Mouse (Mus musculus) embryo, embryonic 9.5 days (tissue): Measurements from ENCODE around the gene Fbn1.

ENCODE experiments used
- DNase-seq: peaks from one replicate; pipeline ENCODE4 v3.0.0-alpha.2; 2017; ENCODE audit errors: extremely low spot score

The Fbn1 gene

DNA sequence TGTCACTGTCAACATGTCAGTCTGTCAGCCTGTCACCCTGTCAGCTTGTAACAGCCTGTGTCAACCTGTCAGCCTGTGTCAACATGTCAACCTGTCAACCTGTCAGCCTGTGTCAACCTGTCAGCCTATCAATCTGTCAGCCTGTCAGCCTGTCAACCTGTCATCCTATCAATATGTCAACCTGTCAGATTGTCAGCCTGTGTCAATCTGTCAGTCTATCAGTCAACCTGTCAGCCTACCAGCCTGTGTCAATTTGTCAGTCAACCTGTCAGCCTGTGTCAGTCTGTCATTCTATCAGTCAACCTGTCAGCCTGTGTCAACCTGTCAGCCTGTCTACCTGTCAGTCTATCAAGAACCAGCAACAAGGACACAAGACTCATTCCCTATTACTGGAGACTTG lies 6.3 kb downstream of the Fbn1 start:
- no peak for DNase-seq

DNA sequence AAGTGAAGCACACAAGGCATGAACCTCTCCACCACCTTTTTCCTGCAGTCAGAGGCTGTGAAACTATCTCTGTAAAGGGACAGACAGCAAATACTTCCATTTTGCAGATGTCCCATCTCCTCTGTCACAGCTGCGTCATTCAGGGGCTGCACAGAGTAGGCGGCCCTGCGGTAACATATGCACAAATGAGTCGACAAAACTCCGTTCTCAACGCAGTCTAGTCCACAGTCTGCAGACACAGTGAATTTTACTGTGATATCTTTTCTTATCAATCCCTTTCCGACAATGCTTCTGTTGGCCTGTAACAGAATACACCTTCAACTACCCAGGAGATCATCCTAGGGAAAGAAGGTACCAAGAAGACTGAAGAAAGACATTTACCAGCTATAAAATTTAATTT lies 9.6 kb downstream of the Fbn1 start:
- no peak for DNase-seq

DNA sequence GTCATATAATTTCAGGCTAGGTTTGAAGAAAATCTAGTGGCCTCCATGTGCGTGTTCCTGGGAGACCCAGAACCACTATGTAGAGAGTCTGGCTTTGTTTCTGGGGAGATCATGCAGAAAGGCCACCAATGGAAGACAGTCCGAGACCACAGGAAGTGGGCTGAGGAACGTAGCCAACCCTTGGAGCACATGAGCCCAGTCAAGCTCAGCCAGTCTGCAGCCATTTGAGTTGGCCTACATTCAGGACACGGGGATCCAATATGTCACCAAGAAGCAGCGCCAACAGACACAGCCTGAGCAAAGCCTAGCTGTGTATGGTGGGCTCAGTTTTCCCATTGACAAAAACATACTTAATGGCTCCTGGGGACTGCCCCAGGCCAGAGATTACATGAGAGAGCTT lies 11.1 kb downstream of the Fbn1 start:
- no peak for DNase-seq

DNA sequence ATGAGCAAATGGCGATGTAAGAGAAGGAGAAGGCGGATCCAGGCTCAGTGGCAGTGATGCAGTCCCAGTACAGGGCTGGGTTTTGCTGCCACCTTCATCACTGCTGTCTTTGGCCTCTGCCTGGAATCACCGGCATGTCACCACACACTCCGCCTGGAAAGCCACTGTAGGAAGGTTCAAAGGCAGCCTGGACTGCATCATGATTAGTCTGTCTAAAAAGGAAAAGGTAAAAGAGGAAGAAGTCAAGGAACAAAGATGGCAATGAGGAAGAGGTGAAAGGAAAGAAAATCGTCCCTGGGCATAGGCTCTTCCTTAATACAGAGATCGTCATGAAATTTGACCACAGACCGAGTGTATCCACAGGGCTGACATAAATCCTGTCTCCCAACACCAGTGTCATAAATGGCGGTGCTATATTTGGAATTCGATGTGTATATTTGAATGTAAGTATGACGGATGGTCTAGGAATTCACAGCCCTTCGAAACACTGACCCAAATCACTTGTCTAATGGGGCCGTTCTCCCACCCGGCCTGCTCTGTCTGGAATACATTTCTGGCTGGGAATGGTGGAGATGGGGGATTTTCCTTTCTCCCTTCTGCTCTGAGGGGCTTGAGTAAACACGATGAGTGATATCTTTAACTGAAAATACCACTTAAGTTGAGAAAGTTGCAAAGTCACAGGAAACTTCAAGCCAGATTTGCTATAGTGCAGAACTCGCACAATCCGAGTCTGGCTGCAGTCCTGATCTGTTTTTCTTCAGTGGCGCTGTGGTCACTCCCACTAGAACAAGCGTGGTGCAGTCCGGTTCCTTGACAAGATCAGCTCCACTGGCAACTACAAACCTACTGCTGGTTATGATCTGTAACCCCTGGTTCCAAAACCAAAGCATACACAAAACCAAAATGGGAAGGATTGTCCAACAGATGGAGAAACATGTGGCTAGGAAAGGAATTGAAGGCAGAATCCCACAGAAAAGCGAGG lies 12.7 kb downstream of the Fbn1 start:
- no peak for DNase-seq

DNA sequence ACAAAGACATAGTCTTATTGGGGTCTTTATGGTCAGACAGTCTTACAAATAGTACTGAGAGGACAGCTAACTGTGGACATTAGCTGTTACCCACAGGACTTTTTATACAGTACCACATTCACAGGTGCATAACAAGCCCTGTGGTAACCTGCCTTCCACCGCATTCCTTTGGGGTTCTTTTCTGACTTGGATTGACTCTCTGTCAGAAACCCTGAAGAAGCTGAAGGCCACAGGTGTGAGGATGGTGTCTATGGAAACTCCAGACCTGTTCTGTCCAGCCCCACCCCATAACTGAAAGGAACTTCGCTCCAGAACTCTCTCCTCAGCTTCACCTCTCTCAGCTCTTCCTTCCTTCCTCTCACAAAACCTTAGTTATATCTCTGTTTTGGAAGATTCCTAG lies 13.5 kb downstream of the Fbn1 start:
- no peak for DNase-seq

DNA sequence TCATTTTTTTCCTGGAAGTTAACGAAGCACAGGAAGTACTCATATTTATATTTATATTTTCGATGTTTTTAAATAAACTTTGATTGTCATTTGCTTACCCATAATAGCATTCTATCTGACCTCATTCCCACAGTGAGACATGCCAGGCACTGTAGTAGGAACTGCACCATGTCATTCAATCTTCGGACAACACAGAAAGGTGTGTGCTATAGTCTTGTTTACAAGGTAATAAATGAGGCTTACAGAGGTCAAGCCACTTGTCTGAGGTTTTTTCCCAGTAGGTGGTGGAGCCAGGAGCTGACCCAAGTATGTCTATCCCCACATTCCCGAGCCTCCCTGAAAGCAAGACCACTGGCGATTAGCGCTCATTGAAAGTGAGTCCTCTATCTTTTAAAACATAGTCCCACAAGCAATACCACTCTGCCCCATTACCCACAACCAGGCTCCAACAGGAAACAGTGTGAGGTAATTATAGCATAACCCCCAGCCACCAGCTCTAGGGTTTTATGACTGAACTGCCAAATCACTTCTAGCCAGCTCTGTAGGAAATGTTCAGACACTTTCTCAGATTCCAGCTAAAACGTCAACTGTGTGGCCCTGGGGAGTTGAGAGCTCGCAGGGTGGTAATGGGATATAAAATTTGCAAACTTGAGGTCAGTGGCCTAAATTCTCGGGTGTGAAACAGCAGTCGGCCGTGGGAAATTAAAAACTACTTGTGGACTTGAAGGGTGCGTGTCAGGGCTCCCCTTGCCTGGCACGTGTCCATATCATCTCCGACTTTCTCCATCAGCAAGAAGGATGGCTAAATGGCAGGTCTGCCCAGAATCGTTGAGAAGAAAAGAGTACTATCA lies 15.5 kb downstream of the Fbn1 start:
- no peak for DNase-seq

DNA sequence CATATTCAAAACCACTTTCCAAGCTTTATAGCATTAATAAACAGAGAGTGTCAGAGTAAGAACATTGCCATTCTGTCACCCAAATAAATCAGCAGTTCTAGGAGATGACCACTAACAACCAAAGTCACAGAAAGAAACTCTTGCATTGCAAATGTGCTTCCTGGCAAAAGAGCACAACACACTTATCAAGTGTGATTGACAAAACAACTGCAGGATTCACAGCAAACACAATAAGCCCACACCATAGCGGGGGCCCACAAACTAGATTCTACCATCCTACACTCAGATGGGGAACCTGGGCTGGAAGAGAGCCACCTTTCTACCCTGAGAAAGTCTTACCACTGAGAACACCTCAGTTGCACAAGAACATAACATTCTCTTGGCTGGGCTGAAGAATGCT lies 17.8 kb downstream of the Fbn1 start:
- DNase-seq = no peak

DNA sequence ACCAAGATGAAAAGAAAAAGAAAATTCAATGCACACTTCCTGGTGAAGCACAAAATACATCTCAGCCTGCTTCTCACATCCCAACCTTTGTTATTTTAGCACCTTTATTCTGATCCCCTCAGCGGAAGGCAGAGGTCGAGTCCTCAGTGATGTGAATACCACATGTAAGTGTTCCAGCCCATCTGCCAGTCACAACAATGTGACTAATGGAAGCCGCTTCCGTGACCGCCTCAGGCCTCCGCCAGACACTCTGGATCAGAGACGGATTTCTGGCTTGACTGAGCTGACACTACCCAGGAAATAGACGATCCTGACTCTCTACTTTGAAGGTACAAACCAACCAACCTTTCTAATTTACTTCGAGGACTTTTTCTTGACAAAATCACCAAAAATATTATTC lies 22.9 kb downstream of the Fbn1 start:
- DNase-seq = no peak

DNA sequence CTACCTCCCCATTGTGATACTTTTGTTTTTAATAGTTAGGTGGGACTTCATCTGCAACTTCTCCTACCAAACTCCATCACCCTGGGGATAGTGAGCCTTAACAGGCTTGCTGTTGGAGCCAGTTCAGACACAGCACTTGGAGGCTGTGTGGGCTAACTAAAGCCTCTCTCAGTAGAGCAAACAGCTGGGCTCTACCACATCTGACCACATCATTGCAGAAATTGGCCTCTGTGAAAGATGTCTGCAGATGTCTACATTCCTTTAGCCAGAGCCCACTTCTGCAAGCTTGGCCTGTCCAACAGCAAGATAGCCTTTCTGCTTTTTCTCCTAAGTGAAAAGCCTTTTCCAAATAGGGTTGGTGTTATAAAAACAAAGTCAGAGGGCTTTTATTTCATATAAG lies 23.6 kb downstream of the Fbn1 start:
- no peak for DNase-seq

DNA sequence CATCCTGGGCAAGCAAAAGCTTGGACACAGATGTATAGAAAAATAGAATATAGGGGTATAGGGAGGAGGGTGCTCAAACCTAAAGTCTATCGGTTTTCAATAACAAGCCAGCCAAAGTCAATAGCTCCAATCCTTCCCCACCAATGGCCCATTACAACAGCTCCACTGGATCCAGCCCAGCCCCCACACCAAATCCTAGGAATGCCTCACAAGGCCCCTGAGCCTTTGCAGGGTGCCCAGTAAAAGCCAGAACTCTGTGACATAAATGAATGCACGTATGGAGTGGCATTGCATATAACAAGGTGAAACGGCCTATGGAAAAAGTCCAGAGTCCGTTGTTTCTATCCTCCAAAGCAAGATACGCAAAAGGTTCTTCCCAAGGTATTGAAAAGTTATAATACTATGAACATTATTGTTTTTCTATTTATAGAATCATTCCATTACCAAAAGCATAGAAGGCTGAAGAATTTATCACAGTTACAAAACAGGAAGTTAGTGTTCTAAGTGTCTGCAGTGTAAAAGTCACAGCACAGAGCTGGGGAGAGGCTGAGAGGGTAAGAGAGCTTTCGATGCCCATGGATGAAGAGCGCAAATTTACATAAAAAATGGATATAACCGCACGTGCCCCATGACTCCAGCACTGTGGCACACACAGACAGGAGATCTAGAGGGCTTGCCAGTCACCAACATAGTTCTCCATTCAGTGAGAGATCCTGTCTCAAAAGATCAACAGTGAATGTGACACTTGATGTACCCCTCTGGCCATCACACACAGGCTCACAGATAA lies 26.1 kb downstream of the Fbn1 start:
- no peak for DNase-seq

DNA sequence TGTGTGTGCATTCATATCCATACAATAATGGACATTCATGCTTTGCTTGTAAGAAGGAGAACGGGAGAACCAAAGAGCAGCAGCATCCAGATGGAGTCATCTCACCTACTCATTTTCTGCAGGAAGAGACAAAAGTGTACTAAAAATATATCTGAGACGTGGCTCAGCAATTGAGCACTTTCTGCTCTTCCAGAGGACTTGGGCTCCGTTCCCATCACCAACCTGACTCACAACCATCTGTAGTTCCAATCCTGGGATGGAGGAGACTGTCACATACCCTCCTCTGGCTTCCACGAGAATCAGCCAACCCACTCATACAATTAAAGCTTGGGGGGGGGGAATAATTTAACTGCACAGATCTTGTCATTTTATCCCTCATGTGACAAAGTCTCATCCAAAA lies 26.7 kb downstream of the Fbn1 start:
- no peak for DNase-seq

DNA sequence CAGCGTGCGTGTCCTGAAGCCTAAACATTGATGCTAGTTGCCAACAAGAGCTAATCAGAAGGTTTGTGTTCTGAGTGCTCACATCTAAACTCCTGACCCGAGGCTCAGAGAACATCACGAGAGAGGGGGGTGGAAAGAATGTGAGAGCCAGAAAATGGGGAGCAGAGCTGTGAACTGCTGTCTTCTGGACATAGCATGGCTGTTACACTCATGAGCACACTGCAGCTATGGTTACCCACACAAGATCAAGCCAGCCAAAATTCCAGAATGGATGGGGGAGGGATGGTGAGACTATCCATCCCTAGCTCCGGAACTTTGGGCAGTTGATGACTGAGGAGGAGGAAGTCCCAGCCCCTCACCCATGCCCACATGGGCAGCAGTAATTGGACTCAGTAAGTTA lies 27.7 kb downstream of the Fbn1 start:
- no peak for DNase-seq

DNA sequence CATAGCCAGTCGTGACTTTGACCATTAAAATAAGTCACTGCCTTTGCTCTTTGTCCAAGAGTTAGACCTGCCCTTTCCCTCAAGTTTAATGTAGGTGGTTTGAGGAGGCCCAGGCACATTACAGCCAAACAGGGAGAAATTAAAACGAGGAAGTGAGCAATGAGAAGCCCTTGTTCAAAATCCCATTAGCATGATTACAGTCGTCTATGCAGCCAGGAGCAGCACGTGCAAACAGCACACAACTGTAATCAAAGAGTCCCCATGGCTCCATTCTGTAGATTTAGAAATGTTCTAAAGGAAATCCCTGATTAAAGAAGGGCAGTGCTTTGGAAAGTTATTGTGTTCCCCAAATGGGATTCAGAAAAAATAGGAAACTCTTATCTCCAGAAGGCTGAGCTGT lies 29.1 kb downstream of the Fbn1 start:
- DNase-seq = no peak

DNA sequence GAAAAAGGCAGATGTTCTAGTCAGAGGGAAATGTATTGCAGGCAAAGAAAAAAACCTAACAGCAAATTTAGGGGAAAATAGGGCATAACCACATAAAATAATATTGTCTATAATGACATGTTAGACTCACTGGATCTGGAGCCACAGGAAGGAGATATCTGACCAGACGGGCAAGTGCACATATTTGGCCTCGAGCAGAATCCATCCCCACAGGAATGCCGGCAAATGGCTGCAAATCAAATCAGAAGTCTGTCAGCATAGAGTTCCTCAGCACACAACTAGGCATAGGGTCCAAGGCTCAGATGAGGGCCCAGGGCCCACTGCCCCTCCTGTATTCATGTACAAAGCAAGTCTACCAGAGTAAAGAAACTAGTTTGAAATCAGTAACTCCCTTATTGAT lies 30.4 kb downstream of the Fbn1 start:
- DNase-seq = no peak

DNA sequence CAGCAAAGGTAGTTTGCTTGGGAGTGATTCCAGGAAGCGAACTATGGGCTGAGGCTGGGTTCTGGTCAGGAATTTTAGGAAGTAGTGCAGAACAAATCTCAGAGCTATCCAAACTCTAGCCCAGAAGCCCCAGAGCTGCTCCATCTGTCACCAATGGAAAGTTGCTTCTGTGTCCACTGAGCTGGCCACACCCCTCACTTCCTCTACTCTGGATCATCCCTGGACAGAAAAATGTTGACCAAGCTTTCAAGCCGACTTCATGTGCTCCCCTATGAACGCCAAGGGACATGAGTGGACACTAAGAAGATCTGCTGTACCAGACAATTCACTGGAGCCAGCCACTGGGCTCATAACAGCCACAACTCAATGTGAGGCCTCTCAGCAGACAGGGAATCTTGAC lies 31.6 kb downstream of the Fbn1 start:
- no peak for DNase-seq

DNA sequence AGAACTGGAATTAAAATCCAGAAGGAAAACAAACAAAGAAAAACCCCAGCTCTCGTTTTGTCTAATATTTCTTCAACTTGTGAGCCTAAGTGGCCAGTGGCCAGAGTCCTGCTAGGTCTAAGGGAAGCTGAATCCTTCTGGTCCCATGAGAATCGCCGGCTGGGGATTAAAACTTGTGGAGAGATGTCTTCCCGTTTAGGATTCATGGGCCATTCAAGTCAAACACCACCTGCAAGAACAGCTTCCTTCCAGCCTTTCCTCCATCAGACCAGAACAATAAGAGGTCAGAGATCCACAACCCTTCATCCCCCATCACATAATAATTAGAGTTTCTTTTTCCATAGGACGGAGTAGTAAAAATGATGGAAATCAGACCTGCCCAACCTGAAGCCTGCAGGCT lies 33.1 kb downstream of the Fbn1 start:
- no peak for DNase-seq

DNA sequence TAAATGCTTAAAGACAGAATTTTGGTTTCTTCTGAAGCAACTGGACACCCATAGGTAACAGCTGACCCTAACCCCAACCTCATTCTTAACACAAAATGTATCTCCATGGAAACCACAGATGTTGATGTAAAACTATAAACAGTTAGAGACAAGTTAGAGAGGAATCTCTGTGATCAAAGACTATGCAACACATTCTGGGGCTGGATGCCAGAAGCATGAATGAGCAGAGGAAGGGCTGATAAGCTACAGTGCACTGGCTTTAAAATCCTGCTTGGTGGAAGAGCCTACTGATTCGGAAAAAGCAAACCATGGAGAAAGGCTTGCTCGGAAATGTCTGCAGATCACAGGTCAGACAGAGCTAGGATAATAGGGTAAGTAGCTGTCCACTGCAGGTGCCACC lies 34.6 kb downstream of the Fbn1 start:
- no peak for DNase-seq

DNA sequence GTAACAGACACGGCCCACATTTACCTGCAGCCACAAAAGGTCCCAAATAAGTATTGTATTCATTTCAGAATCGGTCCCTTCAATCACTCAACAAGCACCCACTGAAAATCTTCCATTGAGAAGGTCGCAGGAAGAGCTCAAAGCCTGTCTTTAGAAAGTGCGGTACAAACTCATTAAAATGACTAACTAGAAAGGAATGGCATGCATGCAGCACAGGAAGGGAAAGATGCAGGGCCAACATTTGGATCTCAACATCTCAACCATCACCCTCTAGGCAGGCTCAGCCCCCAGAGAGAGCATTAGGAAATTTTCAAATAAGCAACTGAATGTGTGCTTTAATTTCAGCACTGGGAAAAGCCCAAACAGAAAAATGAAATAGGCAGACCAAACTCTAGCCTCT lies 36.1 kb downstream of the Fbn1 start:
- no peak for DNase-seq

DNA sequence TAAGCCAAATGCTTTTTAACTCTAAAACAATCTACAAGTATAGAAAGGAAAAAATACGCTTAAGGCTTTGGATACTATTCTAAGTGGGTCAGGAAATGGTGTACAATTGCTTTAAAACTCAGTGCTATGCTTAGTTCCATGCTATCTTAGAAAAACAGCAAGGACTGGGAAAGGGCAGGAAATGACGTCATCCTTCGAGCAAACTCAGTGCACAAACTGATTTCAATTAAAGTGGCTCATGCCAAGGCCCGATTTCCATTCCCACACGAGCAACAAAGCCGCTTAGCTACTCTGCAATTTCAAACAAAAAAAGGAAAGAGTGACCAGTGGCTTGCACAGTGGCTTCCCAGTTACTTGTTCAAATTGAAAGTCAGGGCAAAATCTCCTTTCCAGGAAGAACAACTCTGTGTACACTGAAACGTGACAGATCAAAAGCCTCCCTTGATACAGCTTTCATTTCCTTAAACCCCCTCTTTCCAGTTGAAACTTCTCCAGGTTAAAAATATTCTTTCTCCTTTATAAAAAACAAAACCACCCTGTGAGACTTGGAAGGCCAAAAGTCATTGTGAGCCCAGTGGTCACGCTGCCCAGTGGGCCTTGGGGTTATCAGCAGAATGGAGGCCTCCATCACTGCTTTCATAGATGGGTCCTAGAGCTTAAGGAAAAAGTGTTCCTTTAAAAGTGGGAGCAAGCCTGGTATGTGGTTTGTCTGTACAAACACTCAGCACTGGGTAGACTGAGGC lies 37.1 kb downstream of the Fbn1 start:
- no peak for DNase-seq

DNA sequence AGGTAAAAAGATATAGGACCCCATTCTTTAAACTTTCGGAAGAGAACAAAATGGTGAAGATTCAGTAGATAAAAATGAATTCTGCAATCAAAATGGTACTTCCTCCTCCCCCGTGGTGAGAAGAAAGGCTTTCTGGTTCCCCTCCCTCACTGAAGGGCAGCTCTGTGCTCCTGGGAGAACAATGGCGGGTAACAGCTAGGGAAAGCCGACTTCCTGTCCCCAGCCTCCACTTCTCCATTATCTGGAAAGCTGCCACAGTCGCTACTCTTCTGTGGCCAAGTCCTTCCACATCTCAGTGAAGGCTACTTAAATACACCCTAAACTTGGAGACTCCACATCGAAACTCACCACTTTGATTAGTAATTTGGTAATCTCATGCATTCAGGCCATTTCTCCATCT lies 43.8 kb downstream of the Fbn1 start:
- no peak for DNase-seq

DNA sequence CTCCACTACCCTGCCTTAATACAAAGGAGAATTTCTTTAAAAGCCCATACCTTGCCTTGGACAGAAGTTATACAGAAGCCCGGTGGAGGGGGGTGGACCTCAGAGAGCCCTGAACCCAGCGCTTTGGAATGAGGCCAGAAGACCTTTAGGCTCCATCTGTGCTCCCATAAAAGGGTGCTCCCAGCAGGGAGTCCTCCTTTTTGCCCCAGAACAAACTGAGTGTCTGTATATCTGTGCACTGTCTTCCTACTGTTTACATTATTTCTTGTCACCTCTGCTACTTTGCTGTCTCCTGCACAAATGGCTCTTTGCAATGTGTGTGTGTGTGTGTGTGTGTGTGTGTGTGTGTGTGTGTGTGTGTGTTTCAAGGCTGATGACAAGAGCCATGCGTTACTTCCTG lies 48.7 kb downstream of the Fbn1 start:
- DNase-seq = no peak
